Mouse (Mus musculus): ENCODE results near the gene Wdr48.
A peak's percentile ranks its signal among the peaks of the same experiment; 100 is the strongest.

The Wdr48 gene

GRCm38 (mm10) chr9:119894339-119895009 is at the start of gene Wdr48:
TSS of gene Wdr48 (plus strand) at chr9:119894878.
- DNase-seq (ENCODE audit: low read depth, low spot score), result peak; percentile 99

GRCm38 (mm10) chr9:119847187-119847586 is 47.5 kb upstream of the Wdr48 start:
- DNase-seq (ENCODE audit: low read depth, low spot score), result no peak

GRCm38 (mm10) chr9:119848671-119849070 is 46.0 kb upstream of the Wdr48 start:
- DNase-seq (ENCODE audit: low read depth, low spot score), result no peak

- DNase-seq (ENCODE audit: low read depth, low spot score), result no peak
These were observed 45.5 kb upstream of the Wdr48 start for GRCm38 (mm10) chr9:119849214-119849613.

- peak; percentile 18 for DNase-seq (ENCODE audit: low read depth, low spot score)
These were observed 42.2 kb upstream of the Wdr48 start for GRCm38 (mm10) chr9:119852347-119853030.

- peak; percentile 5 for DNase-seq (ENCODE audit: low read depth, low spot score)
These were observed 41.4 kb upstream of the Wdr48 start for GRCm38 (mm10) chr9:119853071-119853846.

GRCm38 (mm10) chr9:119854170-119854569 is 40.5 kb upstream of the Wdr48 start:
- no peak for DNase-seq (ENCODE audit: low read depth, low spot score)

GRCm38 (mm10) chr9:119887144-119887901 is 7.4 kb upstream of the Wdr48 start:
- peak; percentile 56 for DNase-seq (ENCODE audit: low read depth, low spot score)

GRCm38 (mm10) chr9:119888843-119889246 is 5.8 kb upstream of the Wdr48 start:
- DNase-seq (ENCODE audit: low read depth, low spot score), result no peak

GRCm38 (mm10) chr9:119889446-119889845 is 5.2 kb upstream of the Wdr48 start:
- no peak for DNase-seq (ENCODE audit: low read depth, low spot score)

GRCm38 (mm10) chr9:119890692-119891091 is 4.0 kb upstream of the Wdr48 start:
- peak; percentile 61 for DNase-seq (ENCODE audit: low read depth, low spot score)

GRCm38 (mm10) chr9:119893881-119894280 is 797 bp upstream of the Wdr48 start:
- DNase-seq (ENCODE audit: low read depth, low spot score), result peak; percentile 21

- no peak for DNase-seq (ENCODE audit: low read depth, low spot score)
These were observed 503 bp downstream of the Wdr48 start for GRCm38 (mm10) chr9:119895040-119895721.

- no peak for DNase-seq (ENCODE audit: low read depth, low spot score)
These were observed 4.8 kb downstream of the Wdr48 start for GRCm38 (mm10) chr9:119899446-119899845.

- no peak for DNase-seq (ENCODE audit: low read depth, low spot score)
These were observed 7.9 kb downstream of the Wdr48 start for GRCm38 (mm10) chr9:119902410-119903151.

- no peak for DNase-seq (ENCODE audit: low read depth, low spot score)
These were observed 14.0 kb downstream of the Wdr48 start for GRCm38 (mm10) chr9:119908708-119909107.

- DNase-seq (ENCODE audit: low read depth, low spot score), result no peak
These were observed 15.3 kb downstream of the Wdr48 start for GRCm38 (mm10) chr9:119909931-119910330.

GRCm38 (mm10) chr9:119913087-119913838 is 18.6 kb downstream of the Wdr48 start:
- peak; percentile 21 for DNase-seq (ENCODE audit: low read depth, low spot score)

GRCm38 (mm10) chr9:119919858-119920257 is 25.2 kb downstream of the Wdr48 start:
- DNase-seq (ENCODE audit: low read depth, low spot score), result no peak

- DNase-seq (ENCODE audit: low read depth, low spot score), result no peak
These were observed 28.8 kb downstream of the Wdr48 start for GRCm38 (mm10) chr9:119923462-119923861.

Measured in A20 (cell line).